Mouse (Mus musculus) urinary bladder, postnatal 4 days (tissue): ENCODE measurements around the gene Wdr37.

Source experiments
- DNase-seq, 2 experiments: peaks; one replicate each; pipeline ENCODE4 v3.0.0; 2021 to 2022; ENCODE audit warnings: low spot score in 2 of 2

The Wdr37 gene

GRCm38 (mm10) chr13:8840941-8841340 is 30.8 kb downstream of the Wdr37 start:
- no peak for DNase-seq

GRCm38 (mm10) chr13:8839937-8840336 is 31.8 kb downstream of the Wdr37 start:
- no peak for DNase-seq

GRCm38 (mm10) chr13:8839111-8839510 is 32.6 kb downstream of the Wdr37 start:
- no peak for DNase-seq

GRCm38 (mm10) chr13:8838394-8838793 is 33.3 kb downstream of the Wdr37 start:
- no peak for DNase-seq

- DNase-seq = no peak
Measured at GRCm38 (mm10) chr13:8834573-8834972, 37.1 kb downstream of the Wdr37 start.

- DNase-seq = no peak
Measured at GRCm38 (mm10) chr13:8831546-8832251, 40.0 kb downstream of the Wdr37 start.

- no peak for DNase-seq
Measured at GRCm38 (mm10) chr13:8830696-8831095, 41.0 kb downstream of the Wdr37 start.

GRCm38 (mm10) chr13:8829784-8830183 is 41.9 kb downstream of the Wdr37 start:
- DNase-seq = no peak

GRCm38 (mm10) chr13:8828946-8829345 is 42.8 kb downstream of the Wdr37 start:
- no peak for DNase-seq

- no peak for DNase-seq
Measured at GRCm38 (mm10) chr13:8823546-8823945, 48.2 kb downstream of the Wdr37 start.

GRCm38 (mm10) chr13:8823120-8823519 is 48.6 kb downstream of the Wdr37 start:
- DNase-seq = no peak

- DNase-seq = no peak
Measured at GRCm38 (mm10) chr13:8822201-8822600, 49.5 kb downstream of the Wdr37 start.

GRCm38 (mm10) chr13:8805931-8806330 is 65.8 kb downstream of the Wdr37 start:
- DNase-seq = no peak

GRCm38 (mm10) chr13:8800576-8800975 is 71.1 kb downstream of the Wdr37 start:
- DNase-seq = no peak

- DNase-seq = no peak
Measured at GRCm38 (mm10) chr13:8793217-8793616, 78.5 kb downstream of the Wdr37 start.

GRCm38 (mm10) chr13:8785185-8785584 is 86.5 kb downstream of the Wdr37 start:
- DNase-seq = peak in 1 of 2 experiments; percentile 26

GRCm38 (mm10) chr13:8784308-8785061 is 87.2 kb downstream of the Wdr37 start:
- no peak for DNase-seq

- no peak for DNase-seq
Measured at GRCm38 (mm10) chr13:8783686-8784307, 87.9 kb downstream of the Wdr37 start.

- no peak for DNase-seq
Measured at GRCm38 (mm10) chr13:8782636-8783035, 89.1 kb downstream of the Wdr37 start.

GRCm38 (mm10) chr13:8780441-8780840 is 91.3 kb downstream of the Wdr37 start:
- no peak for DNase-seq

- DNase-seq = no peak
Measured at GRCm38 (mm10) chr13:8770616-8771015, 101.1 kb downstream of the Wdr37 start.

GRCm38 (mm10) chr13:8769654-8770227 is 102.0 kb downstream of the Wdr37 start:
- no peak for DNase-seq
